Mouse (Mus musculus): ENCODE measurements around the gene Gls. TPM values are rescaled to one million over a fixed set of nuclear protein-coding genes. Genes with fewer than 3 reads are reported as not detected.

Gene Gls
- polyA plus RNA-seq, 1 experiment from 2014 or later, result 36.5 TPM

DNA sequence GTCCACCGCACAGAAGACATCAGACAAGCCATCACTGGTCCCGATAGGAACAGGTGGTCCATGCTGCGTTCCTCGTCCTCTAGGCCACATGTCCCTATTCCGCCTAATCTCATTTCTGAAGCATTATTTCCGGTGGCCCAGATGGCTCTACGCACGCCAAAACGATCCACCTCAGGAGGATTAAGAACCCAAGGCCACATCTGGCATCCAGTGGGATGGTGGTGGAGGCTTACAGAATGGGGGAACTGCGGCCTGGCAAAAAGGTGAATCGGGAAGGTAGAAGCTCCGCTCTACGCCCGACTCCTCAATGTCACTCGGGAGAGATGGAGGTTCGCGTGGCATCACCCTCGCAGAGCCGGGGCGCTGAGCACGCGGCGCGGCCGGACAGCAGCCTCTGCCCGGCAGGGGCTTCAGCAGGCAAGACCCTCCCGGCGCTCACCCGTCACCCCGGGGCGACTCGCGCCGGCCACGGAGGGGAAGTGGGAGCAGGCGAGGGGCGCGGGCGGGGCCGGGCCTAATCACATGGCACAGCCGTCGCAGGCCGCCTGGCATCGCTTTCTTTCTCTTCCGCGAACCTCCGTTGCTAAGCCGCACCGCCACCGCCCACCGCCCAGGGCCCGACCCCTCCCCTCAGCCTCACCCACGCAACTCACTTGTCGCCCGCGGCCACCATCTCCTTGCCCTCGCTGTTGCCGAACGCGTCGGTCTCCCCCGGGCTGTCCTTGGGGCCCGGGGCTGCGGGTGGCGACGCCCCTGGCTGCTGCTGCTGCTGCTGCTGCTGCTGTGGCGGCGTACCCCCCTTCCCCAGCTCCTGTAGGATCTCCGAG is 880 bp downstream of the Gls start:
- Histone ChIP-seq H3K4me2 (replicated peaks) (peak overlapping the region; percentile 71), H3K27ac (replicated peaks) (peak overlapping the region; percentile 97), H3K4me3 (peak overlapping the region; percentile 95), H3K36me3 (no peaks in the 10 kb centered on the region), H3K9me3 (no peaks in the 10 kb centered on the region), H3K9ac (replicated peaks) (peak overlapping the region; percentile 96), H3K4me1 (peaks cover 13% of the 10 kb centered on the region), H3K27me3 (no peaks in the 10 kb centered on the region)
- WGBS, result under 1% methylated on average over 69 of the region's 69 CpGs
- peak; percentile 38 for ATAC-seq (ENCODE audit: low FRiP score, low read depth)

DNA sequence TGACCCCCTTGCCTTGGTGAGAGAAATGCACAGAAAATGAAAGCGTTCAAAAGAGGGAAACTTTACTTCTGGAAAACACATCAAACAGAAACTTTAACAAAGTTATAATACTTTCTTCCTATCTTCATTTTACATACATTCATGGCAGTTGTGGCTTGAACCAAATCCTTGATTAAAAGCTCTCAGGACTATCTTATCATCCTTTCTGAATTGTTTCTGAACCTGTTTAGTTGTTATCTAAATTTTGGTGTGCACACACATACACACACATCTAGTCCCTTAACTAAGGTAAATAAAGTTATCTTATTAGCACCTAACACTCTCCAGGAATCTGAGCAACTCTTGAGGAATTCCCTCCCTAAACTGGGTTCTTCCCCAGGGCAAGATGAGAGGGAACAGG is 2.6 kb downstream of the Gls start:
- no peaks in the 10 kb centered on the region for H3K36me3 ChIP-seq
- H3K4me1 ChIP-seq, result peaks cover 13% of the 10 kb centered on the region
- ATAC-seq (ENCODE audit: low FRiP score, low read depth), result no peak
- H3K27ac ChIP-seq (replicated peaks), result no peak overlapping the region
- no peaks in the 10 kb centered on the region for H3K27me3 ChIP-seq
- H3K4me2 ChIP-seq (replicated peaks), result 0 out of 2 replicates have a peak overlapping the region, but pooled peaks have one; percentile 11
- H3K9ac ChIP-seq (replicated peaks), result no peak overlapping the region
- WGBS, result 97% methylated on average over 1 of the region's 1 CpGs
- no peaks in the 10 kb centered on the region for H3K9me3 ChIP-seq
- H3K4me3 ChIP-seq, result no peak overlapping the region

DNA sequence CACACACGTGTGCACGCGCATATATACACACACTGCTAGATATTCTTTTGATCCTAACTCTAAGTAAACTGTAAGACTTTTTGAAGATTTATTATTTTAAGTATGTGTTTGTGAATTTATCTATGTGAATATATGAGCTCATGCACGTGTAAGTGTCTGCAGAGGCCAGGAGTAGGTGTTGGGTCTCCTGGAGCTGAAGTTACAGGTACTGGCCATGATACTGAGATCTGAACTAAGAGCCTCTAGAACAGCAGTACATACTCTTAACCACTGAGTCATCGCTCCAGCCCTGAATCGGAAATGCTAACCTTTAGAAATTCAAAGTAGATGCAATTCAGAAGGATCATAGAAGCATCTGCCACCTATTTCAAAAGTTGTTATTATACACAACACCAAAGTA is 4.9 kb downstream of the Gls start:
- Histone ChIP-seq H3K4me1 (peaks cover 10% of the 10 kb centered on the region), H3K4me2 (replicated peaks) (no peak overlapping the region), H3K36me3 (no peaks in the 10 kb centered on the region), H3K27me3 (no peaks in the 10 kb centered on the region), H3K9ac (replicated peaks) (no peak overlapping the region), H3K9me3 (no peaks in the 10 kb centered on the region), H3K27ac (replicated peaks) (no peak overlapping the region), H3K4me3 (no peak overlapping the region)
- WGBS, result 87% methylated on average over 6 of the region's 6 CpGs
- no peak for ATAC-seq (ENCODE audit: low FRiP score, low read depth)

DNA sequence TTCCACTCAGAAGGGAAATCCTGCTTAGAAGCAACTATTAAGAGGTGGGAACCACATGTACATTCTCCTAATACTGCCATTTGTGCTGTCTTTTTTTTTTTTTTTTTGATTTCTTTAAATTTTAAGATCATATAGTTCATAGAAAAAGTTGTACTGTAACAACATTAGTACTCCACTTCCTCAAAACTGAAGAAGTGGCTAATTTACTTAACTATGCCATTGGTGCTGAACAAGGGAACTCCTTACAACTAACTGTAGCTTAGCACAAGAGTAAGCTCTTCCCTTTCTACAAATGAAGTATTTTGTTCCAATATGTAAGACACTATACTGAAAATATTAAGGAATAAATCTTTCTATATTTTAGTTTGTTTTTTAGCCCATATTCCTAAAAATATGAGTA is 6.6 kb downstream of the Gls start:
- no peak overlapping the region for H3K4me2 ChIP-seq (replicated peaks)
- no peak overlapping the region for H3K4me3 ChIP-seq
- H3K9me3 ChIP-seq, result no peaks in the 10 kb centered on the region
- H3K36me3 ChIP-seq, result no peaks in the 10 kb centered on the region
- peaks cover 9% of the 10 kb centered on the region for H3K4me1 ChIP-seq
- H3K27me3 ChIP-seq, result no peaks in the 10 kb centered on the region
- ATAC-seq (ENCODE audit: low FRiP score, low read depth), result no peak
- H3K27ac ChIP-seq (replicated peaks), result no peak overlapping the region
- no peak overlapping the region for H3K9ac ChIP-seq (replicated peaks)

DNA sequence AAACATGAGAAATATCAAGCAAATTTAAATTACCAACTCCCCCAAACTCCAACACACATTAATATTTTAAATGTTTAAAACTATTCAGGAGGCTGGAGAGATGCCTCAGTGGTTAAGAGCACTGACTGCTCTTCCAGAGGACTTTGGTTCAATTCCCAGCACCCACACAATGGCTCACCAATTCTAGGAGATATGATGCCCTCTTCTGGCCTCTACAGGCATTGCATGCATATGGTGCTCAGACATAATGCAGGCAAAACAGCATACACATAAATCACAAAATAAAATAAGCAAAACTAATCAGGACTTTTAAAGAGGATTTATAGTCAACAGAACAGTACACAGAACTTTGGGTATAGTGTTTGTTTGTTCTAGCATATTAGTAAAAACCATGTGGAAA is 16.3 kb downstream of the Gls start:
- no peak for ATAC-seq (ENCODE audit: low FRiP score, low read depth)
- H3K36me3 ChIP-seq, result peaks cover 3% of the 10 kb centered on the region; the same call in 1 of the 2 replicates
- H3K4me3 ChIP-seq, result no peak overlapping the region
- H3K27me3 ChIP-seq, result no peaks in the 10 kb centered on the region
- no peak overlapping the region for H3K9ac ChIP-seq (replicated peaks)
- H3K4me1 ChIP-seq, result no peaks in the 10 kb centered on the region
- H3K9me3 ChIP-seq, result no peaks in the 10 kb centered on the region
- no peak overlapping the region for H3K27ac ChIP-seq (replicated peaks)
- H3K4me2 ChIP-seq (replicated peaks), result no peak overlapping the region

DNA sequence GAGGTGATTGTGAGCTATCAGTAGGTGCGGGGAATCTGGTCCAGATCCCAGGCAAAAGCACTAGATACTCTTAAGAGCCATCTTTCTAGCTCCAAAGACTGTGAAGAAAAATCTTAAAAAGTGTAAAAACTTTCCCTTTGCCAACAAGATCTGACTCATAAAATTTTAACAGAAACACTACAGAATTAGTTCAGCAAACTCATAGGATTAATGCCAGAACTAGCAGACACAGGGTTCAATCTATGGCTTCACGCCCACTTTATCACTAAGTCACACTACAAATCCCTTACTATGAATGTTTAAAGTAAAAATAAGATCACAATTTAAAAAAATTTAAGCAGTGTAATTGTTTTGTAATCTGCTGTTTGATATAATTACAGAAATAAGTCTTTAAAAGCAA is 50.0 kb downstream of the Gls start:
- 95% methylated on average over 2 of the region's 2 CpGs for WGBS
- Histone ChIP-seq H3K27ac (replicated peaks) (no peak overlapping the region), H3K4me1 (no peaks in the 10 kb centered on the region), H3K27me3 (no peaks in the 10 kb centered on the region), H3K4me2 (replicated peaks) (no peak overlapping the region), H3K4me3 (no peak overlapping the region), H3K36me3 (peaks cover 4% of the 10 kb centered on the region; the same call in 1 of the 2 replicates), H3K9me3 (no peaks in the 10 kb centered on the region), H3K9ac (replicated peaks) (no peak overlapping the region)
- no peak for ATAC-seq (ENCODE audit: low FRiP score, low read depth)

DNA sequence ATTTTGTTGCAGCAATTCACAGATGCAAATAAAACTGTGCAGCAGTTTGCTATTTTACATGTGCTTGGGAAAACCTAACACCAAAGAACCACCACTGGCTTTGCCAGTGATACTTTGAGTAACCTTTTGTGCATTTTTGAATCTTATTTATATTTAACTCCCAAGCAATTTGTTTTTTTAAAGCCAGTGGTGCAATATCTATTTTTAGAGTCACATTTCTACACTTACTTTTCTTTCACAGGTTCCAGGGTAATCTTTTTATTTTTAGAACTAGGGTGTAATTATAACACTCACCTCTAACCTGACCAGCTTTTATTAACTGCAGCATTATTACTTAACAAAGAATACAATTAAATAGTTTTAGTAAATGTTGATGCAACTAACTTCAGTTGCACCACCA is 51.0 kb downstream of the Gls start:
- Histone ChIP-seq H3K36me3 (no peaks in the 10 kb centered on the region), H3K27ac (replicated peaks) (no peak overlapping the region), H3K4me1 (no peaks in the 10 kb centered on the region), H3K9ac (replicated peaks) (no peak overlapping the region), H3K9me3 (no peaks in the 10 kb centered on the region), H3K4me2 (replicated peaks) (no peak overlapping the region), H3K27me3 (no peaks in the 10 kb centered on the region), H3K4me3 (no peak overlapping the region)
- no peak for ATAC-seq (ENCODE audit: low FRiP score, low read depth)

DNA sequence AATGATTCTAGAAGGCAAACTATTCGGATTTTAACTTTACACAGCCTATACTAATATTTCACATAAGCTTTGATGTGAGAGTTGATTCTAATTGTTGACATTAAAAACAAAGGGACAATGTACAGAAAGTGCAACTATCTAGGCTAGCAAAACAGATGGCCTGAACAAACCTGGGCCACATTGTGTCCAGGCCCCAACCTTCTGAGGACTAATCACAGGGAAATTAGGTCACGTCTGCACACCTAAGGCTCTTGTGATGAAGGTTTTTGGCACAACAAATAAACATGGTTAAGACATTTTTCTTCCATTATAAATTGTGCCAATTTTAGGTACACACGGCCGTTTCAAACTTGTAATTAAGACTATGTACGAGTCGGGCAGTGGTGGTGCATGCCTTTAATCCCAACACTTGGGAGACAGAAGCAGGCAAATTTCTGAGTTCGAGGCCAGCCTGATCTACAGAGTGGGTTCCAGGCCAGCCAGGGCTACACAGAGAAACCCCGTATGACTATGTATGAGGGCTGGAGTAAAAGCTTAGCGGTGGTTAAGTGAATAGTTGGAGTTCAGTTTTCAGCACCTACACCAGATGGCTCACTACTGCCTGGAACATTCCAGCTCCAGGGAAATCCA is 53.0 kb downstream of the Gls start:
- H3K27ac ChIP-seq (replicated peaks), result no peak overlapping the region
- no peaks in the 10 kb centered on the region for H3K27me3 ChIP-seq
- H3K4me2 ChIP-seq (replicated peaks), result no peak overlapping the region
- WGBS, result 93% methylated on average over 9 of the region's 9 CpGs
- no peaks in the 10 kb centered on the region for H3K4me1 ChIP-seq
- no peak overlapping the region for H3K4me3 ChIP-seq
- H3K9me3 ChIP-seq, result no peaks in the 10 kb centered on the region
- no peak for ATAC-seq (ENCODE audit: low FRiP score, low read depth)
- H3K36me3 ChIP-seq, result no peaks in the 10 kb centered on the region
- no peak overlapping the region for H3K9ac ChIP-seq (replicated peaks)

DNA sequence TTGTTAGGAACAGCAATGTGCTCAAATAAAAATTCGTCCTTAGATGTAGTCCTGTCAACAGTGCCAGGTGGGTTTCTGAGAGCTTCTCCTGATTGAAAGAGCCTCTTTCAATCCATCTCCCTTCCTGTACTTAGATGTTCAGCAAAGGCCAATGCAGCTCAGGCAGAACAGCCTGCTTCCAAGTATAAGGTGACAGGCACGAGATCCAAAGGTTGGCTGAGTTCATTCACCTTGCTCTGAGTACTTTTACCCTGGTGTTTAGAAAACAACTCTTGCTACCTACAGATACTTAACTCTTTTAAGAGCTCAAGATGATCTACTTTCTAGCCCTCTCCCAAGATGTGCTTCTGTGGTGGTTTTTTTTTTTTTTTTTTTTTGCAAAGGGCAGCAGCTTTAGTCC is 56.0 kb downstream of the Gls start:
- no peaks in the 10 kb centered on the region for H3K27me3 ChIP-seq
- no peak overlapping the region for H3K9ac ChIP-seq (replicated peaks)
- H3K36me3 ChIP-seq, result no peaks in the 10 kb centered on the region
- ATAC-seq (ENCODE audit: low FRiP score, low read depth), result no peak
- no peaks in the 10 kb centered on the region for H3K9me3 ChIP-seq
- no peaks in the 10 kb centered on the region for H3K4me1 ChIP-seq
- H3K4me3 ChIP-seq, result no peak overlapping the region
- H3K4me2 ChIP-seq (replicated peaks), result no peak overlapping the region
- no peak overlapping the region for H3K27ac ChIP-seq (replicated peaks)
- 89% methylated on average over 2 of the region's 2 CpGs for WGBS

DNA sequence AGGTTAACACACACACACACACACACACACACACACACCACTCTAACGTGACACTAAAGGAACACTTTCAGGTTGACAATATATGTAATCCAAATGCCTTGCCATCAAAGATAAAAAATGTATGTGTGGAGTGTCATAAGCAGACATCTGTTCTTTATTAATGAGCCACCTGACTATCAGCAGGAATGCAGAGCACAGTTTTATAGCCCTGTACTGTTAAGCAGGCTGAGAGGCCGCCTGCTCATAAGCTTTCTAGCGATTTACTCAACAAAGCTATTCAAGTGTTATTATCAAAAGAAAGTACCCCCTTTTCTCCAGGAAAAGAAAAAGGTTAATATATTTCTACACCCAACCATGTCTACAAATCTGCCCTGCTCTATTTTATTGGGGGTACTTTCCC is 57.0 kb downstream of the Gls start:
- no peak overlapping the region for H3K9ac ChIP-seq (replicated peaks)
- no peak overlapping the region for H3K4me3 ChIP-seq
- H3K27me3 ChIP-seq, result no peaks in the 10 kb centered on the region
- WGBS, result 83% methylated on average over 3 of the region's 3 CpGs
- no peak overlapping the region for H3K27ac ChIP-seq (replicated peaks)
- H3K4me2 ChIP-seq (replicated peaks), result no peak overlapping the region
- no peaks in the 10 kb centered on the region for H3K9me3 ChIP-seq
- H3K36me3 ChIP-seq, result no peaks in the 10 kb centered on the region
- no peaks in the 10 kb centered on the region for H3K4me1 ChIP-seq
- ATAC-seq (ENCODE audit: low FRiP score, low read depth), result no peak

DNA sequence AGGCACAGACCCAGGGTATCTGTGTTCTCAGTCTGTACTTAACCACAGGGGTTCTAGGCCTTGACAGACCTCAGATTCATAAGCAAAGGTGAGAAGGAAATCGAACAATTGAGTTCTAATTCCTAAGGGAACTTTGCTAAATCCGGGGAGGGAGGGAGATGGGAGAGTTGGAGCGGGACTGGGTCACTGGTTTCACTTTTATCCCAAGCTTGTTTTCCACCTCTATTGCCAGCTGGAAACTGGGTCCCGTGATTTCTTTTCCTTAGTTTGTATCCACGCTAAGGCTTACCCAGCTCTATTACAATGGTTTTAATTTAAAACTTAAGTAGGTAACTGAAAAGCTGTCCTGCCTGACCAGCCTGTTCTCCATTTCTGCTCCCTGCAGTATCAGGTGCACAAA is 57.7 kb downstream of the Gls start:
- WGBS, result 73% methylated on average over 5 of the region's 5 CpGs
- no peaks in the 10 kb centered on the region for H3K27me3 ChIP-seq
- no peaks in the 10 kb centered on the region for H3K9me3 ChIP-seq
- no peak overlapping the region for H3K4me3 ChIP-seq
- ATAC-seq (ENCODE audit: low FRiP score, low read depth), result no peak
- no peaks in the 10 kb centered on the region for H3K36me3 ChIP-seq
- H3K4me1 ChIP-seq, result no peaks in the 10 kb centered on the region
- H3K4me2 ChIP-seq (replicated peaks), result no peak overlapping the region
- no peak overlapping the region for H3K9ac ChIP-seq (replicated peaks)
- no peak overlapping the region for H3K27ac ChIP-seq (replicated peaks)

DNA sequence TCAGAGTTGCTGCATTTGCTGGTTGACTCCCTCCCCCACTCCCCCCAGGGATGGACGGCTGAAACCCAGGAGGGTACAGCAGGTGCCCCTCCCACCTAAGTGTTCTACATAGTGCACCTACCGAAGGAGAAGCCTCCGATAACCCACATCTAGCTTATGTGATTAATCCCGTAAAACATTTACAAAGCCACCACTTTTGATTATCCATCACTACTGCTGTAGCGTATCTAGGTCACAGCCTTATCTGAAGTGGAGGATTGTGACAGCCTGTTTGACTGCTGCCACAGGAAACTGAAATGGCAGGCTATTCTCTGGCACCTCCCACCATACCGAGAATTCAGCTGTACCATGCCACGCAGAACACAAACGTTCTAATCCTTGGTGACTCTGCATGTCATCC is 61.8 kb downstream of the Gls start:
- Histone ChIP-seq H3K27ac (replicated peaks) (no peak overlapping the region), H3K4me2 (replicated peaks) (no peak overlapping the region), H3K4me1 (no peaks in the 10 kb centered on the region), H3K9me3 (no peaks in the 10 kb centered on the region), H3K9ac (replicated peaks) (no peak overlapping the region), H3K36me3 (no peaks in the 10 kb centered on the region), H3K4me3 (no peak overlapping the region), H3K27me3 (no peaks in the 10 kb centered on the region)
- ATAC-seq (ENCODE audit: low FRiP score, low read depth), result no peak
- 77% methylated on average over 8 of the region's 8 CpGs for WGBS

DNA sequence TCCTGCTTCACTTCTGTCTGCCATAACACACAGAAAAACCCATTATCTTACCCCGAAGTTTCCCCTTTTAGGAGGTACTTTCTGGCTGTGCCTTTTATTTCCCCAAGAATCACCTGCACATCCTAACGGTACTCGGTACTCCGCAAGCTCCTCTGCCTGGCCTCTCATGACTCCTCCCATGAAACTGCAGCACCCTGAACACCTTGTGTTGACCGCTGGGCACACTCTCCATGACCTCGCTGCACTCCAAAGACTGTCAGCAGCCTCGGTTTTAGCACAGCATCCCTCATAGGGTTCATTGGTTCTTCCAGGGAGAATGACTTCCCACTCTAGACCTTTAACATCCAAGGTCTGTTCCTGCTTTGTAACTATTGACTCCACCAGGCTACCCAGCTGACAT is 62.3 kb downstream of the Gls start:
- Histone ChIP-seq H3K4me2 (replicated peaks) (no peak overlapping the region), H3K9me3 (no peaks in the 10 kb centered on the region), H3K27me3 (no peaks in the 10 kb centered on the region), H3K4me1 (no peaks in the 10 kb centered on the region), H3K9ac (replicated peaks) (no peak overlapping the region), H3K27ac (replicated peaks) (no peak overlapping the region), H3K36me3 (no peaks in the 10 kb centered on the region), H3K4me3 (no peak overlapping the region)
- WGBS, result 79% methylated on average over 7 of the region's 7 CpGs
- no peak for ATAC-seq (ENCODE audit: low FRiP score, low read depth)
